Mouse (Mus musculus) ES-Bruce4 (cell line): ENCODE results near the gene Nemf.

ENCODE experiments used
- CTCF ChIP-seq: IDR thresholded peaks from one replicate; pipeline ENCODE4 v1.8.1; 2011; ENCODE audit warnings: low read depth, low read length
- POLR2A ChIP-seq: IDR thresholded peaks from one replicate; pipeline ENCODE4 v1.8.1; 2011; ENCODE audit warnings: low read length; ENCODE audit not compliant: insufficient read depth

DNA sequence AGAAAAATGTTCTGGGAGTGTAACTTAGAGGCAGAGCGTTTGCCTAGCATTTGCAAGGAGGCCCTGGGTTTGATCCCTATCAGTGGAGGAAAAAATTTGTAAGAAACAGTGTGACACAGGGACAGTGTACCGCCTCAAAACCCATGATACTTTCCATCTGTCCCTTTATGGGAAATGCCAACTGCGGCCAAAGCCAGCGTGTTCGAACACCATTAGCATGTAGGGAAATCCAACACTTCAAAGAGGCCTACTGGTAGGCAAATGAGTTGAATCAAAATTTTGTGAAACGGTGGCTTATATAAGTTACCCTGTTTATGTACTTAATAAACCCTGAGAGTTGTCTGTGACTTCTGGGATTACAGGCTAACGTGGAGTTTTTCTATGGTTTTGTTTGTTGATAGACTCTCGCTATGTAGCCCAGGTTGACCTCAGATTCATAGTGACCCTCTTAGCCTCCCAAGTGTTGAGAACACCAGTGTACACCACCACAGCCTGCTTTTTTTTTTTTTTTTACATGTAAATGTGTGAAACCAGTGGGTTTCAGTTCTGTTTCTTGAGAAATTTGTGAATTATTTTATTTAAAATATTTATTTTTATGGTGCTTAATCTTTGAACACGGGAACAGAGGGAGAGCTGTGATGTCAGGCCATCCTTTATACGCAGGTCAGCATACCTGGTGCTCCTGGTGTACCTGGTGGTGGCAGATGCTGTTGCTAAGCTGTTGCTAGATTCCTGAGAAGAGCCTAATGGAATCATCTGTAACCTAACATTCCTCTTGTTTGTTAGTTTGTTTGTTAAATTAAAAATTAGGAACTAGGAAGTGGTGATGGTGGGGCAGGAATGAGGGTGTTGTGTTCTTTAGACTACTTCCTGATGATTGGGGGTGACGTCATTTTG, 21.8 kb upstream of the Nemf start:
- TF ChIP-seq CTCF (no peak), POLR2A (no peak)
